Mouse (Mus musculus) lung, postnatal 0 days (tissue): ENCODE measurements around the gene Bglap.
"Not testable (repeated sequence)": the region's sequence is repeated elsewhere in the genome, so short reads cannot be mapped to it uniquely, and the experiment has no call there.

ENCODE experiments used
- CTCF ChIP-seq: IDR thresholded peaks from 2 replicates; pipeline ENCODE4 v1.5.1; 2016; ENCODE audit warnings: antibody characterized with exemption, mild to moderate bottlenecking
- EP300 ChIP-seq: IDR thresholded peaks from 2 replicates; pipeline ENCODE4 v1.6.1; 2016; ENCODE audit warnings: antibody characterized with exemption, mild to moderate bottlenecking, control low read depth

DNA sequence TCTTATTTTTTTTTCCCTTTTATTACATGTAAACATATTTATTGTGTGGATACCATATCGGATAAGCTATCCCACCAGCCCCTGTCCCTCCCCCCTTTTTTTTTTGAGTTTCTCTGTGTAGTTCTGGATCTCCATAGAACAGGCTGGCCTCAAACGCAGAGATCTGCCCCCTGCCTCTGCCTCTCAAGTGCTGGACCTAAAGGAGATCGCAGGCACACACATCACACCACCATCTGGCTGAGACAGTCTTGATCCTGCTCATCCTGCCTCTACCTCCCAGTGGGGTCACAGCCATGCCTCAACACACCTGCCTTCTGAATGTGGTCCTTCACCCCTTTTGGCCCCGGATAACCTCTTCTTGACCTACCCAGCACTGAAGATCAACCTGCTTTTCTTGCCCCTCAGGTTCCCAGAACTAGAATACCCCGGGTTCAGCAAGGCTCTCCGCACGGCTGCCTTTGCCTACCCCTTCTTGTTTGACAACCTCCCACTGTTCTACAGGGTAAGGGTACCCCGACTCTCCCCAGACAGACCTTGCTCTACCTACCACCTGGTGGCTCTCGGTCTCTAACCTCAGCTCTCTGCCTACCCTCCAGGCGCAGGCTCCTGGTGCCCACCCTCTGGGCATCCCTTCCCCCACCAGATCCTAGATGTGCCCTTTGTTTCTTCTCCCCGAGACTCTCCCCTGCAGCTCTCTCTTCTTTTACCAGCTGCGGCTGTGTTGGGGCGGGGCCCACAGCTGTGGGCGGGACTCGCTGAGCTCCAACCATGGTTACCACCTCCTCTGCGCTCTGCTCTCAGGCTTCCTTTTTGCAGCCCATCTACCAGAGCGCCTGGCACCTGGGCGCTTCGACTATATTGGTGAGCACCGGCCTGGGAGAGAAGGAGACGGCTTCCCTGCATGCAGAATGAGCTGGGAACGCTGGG, 2.6 kb downstream of the Bglap start:
- TF ChIP-seq CTCF, EP300: not testable (repeated sequence)
